Mouse (Mus musculus) forebrain, embryonic 12.5 days (tissue): ENCODE measurements around the gene Olfr58. TPM values are rescaled to one million over a fixed set of nuclear protein-coding genes. Genes with fewer than 3 reads are reported as not detected.
"Not testable (repeated sequence)": the region's sequence is repeated elsewhere in the genome, so short reads cannot be mapped to it uniquely, and the experiment has no call there.

Experiments
- ATAC-seq: fragments of 200-750 bp; cut with Nextera tagmentation; 2 replicates; pipeline ENCODE4 v1.8.0; 2017; ENCODE audit warnings: moderate TSS enrichment; ENCODE audit not compliant: low FRiP score
- H3K27ac ChIP-seq: fragments of 300-500 bp; sonication (generic); 2 replicates; pipeline ENCODE4 v1.5.1; 2016; ENCODE audit warnings: mild to moderate bottlenecking
- H3K27me3 ChIP-seq: fragments of 300-500 bp; sonication (generic); 2 replicates; pipeline ENCODE4 v1.6.1; 2016; ENCODE audit warnings: mild to moderate bottlenecking
- H3K36me3 ChIP-seq: fragments of 300-500 bp; sonication (generic); replicated peaks from 2 replicates; pipeline ENCODE4 v1.6.1; 2016; ENCODE audit warnings: mild to moderate bottlenecking
- H3K4me1 ChIP-seq: fragments of 300-500 bp; sonication (generic); 2 replicates; pipeline ENCODE4 v1.6.1; 2016
- H3K4me2 ChIP-seq: fragments of 300-500 bp; sonication (generic); 2 replicates; pipeline ENCODE4 v1.6.1; 2016; ENCODE audit warnings: mild to moderate bottlenecking, moderate library complexity
- H3K4me3 ChIP-seq: fragments of 300-500 bp; sonication (generic); replicated peaks from 2 replicates; pipeline ENCODE4 v1.5.1; 2016; ENCODE audit warnings: mild to moderate bottlenecking
- H3K9ac ChIP-seq: fragments of 300-500 bp; sonication (generic); 2 replicates; pipeline ENCODE4 v1.6.1; 2016; ENCODE audit warnings: mild to moderate bottlenecking
- H3K9me3 ChIP-seq: fragments of 300-500 bp; sonication (generic); 2 replicates; pipeline ENCODE4 v1.6.1; 2016
- WGBS: fragments of 180-500 bp; shearing (Covaris S2); methylation state at CpG from one replicate; pipeline ENCODE4 v1.1.7; 2016; 5-methylcytosine and 5-hydroxymethylcytosine counted together
- polyA plus RNA-seq: library from polyadenylated mRNA; unstranded; fragments of >200 nt; fragmentation: Nextera tagmentation; extraction: Ambion mirVana; gene quantifications from 2 replicates; pipeline ENCODE4 v1.2.1, GENCODE M21; 2016

Olfr58 gene
- polyA plus RNA-seq = not detected in 2 replicates

- no peak within 1 kb of the TSS for H3K27ac ChIP-seq
These were observed at the start of gene Olfr58 for GRCm38 (mm10) chr9:19779983-19780382. Gene Olfr58, plus strand, starts transcription at chr9:19780283.

DNA sequence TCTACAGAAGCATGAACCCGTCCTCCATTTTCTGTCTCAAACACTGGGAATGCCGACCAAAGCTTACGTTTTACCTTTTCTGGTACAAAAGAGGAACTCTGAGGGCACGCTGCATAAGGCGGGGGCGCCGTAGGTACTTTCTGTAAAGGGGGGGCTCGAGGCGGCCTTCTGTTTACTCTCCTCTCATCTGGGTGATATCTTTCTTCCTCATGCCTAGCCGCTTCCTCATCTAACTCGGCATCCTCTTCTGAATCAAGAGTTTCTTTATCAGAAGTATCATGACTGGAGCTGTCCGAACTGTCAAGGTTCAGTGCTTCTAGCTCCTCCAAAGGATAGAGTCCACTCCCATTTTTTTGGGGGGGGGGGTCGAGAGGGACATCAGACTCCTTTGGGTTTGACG, 10.9 kb upstream of the Olfr58 start:
- no peaks in the 10 kb centered on the region for H3K4me1 ChIP-seq
- no peak overlapping the region for H3K9ac ChIP-seq
- peaks cover 54% of the 10 kb centered on the region for H3K9me3 ChIP-seq
- H3K27me3 ChIP-seq = no peaks in the 10 kb centered on the region
- no peaks in the 10 kb centered on the region for H3K36me3 ChIP-seq
- H3K4me2 ChIP-seq = no peak overlapping the region
- ATAC-seq = no peak
- H3K27ac ChIP-seq = no peak overlapping the region
- H3K4me3 ChIP-seq = no peak overlapping the region
- 86% methylated on average over 14 of the region's 14 CpGs for WGBS

More at GRCm38 (mm10) chr9:19779983-19780382, at the start of gene Olfr58:
- H3K4me1 ChIP-seq = no peaks in the 10 kb centered on the region
- H3K9me3 ChIP-seq = peaks cover 7% of the 10 kb centered on the region; the same call in 1 of the 2 replicates
- no peaks in the 10 kb centered on the region for H3K27me3 ChIP-seq
- H3K36me3 ChIP-seq = no peaks in the 10 kb centered on the region
- H3K4me3 ChIP-seq = no peak within 1 kb of the TSS
- no peak within 1 kb of the TSS for H3K4me2 ChIP-seq
- no peak within 1 kb of the TSS for H3K9ac ChIP-seq
- no peak for ATAC-seq

- Histone ChIP-seq H3K9me3 (peaks cover 49% of the 10 kb centered on the region), H3K36me3 (no peaks in the 10 kb centered on the region), H3K4me2 (no peak overlapping the region), H3K4me1 (no peaks in the 10 kb centered on the region), H3K27me3 (no peaks in the 10 kb centered on the region), H3K27ac (no peak overlapping the region), H3K9ac (no peak overlapping the region), H3K4me3 (no peak overlapping the region)
- ATAC-seq = no peak
- 95% methylated on average over 14 of the region's 14 CpGs for WGBS
These were observed 10.4 kb upstream of the Olfr58 start for GRCm38 (mm10) chr9:19769701-19770100.

- ATAC-seq = no peak
- no peak overlapping the region for H3K4me3 ChIP-seq
- H3K27me3 ChIP-seq = no peaks in the 10 kb centered on the region
- H3K27ac ChIP-seq = no peak overlapping the region
- H3K4me2 ChIP-seq = no peak overlapping the region
- no peaks in the 10 kb centered on the region for H3K36me3 ChIP-seq
- 83% methylated on average over 1 of the region's 1 CpGs for WGBS
- H3K4me1 ChIP-seq = no peaks in the 10 kb centered on the region
- H3K9me3 ChIP-seq = peaks cover 13% of the 10 kb centered on the region
- H3K9ac ChIP-seq = no peak overlapping the region
These were observed 22.9 kb downstream of the Olfr58 start for GRCm38 (mm10) chr9:19803000-19803399.

DNA sequence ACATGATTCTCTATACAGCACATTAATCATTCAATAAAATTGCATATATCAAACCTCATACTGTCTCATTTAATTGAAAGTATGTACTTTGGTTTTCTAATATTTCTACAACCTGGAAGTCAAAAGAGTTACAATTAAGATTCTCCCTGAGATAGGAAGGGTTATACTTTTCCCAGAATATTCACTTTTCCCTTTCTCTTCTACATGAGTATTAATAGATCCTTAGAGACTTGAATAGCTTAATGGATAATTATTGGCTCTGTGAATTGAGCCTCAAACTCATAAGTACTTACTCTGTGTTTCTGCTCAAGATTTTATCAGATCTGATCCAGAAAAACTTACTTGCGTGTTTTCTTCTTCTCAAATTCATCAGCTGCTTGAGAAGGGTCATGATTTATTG, 24.5 kb downstream of the Olfr58 start, which contains the start of gene Olfr859:
TSS of gene Olfr859 (plus strand) at position 301 of the 400 bp plus-strand sequence.
- H3K9ac ChIP-seq, H3K27me3 ChIP-seq, H3K4me3 ChIP-seq, H3K36me3 ChIP-seq, H3K4me1 ChIP-seq, H3K4me2 ChIP-seq, H3K27ac ChIP-seq, ATAC-seq: not testable (repeated sequence)
- H3K9me3 ChIP-seq = peaks cover 13% of the 10 kb centered on the region
- WGBS = 72% methylated on average over 1 of the region's 1 CpGs

Other genes with a start within 250 kb of the Olfr58 start
- gene Olfr853, start 239.2 kb upstream of the Olfr58 start, polyA plus RNA-seq = not detected in 2 replicates
- not detected in 2 replicates for gene Olfr854, start 212.9 kb upstream of the Olfr58 start, polyA plus RNA-seq
- gene Olfr855, start 197.7 kb upstream of the Olfr58 start, polyA plus RNA-seq = not detected in 2 replicates
- gene Zfp317, start 158.2 kb upstream of the Olfr58 start, polyA plus RNA-seq = 47.1 and 49.6 TPM in 2 replicates
- gene Olfr857, start 70.8 kb upstream of the Olfr58 start, polyA plus RNA-seq = not detected in 2 replicates
- not detected in 2 replicates for gene Olfr859, start 24.6 kb downstream of the Olfr58 start, polyA plus RNA-seq
- not detected in 2 replicates for gene Olfr860, start 69.5 kb downstream of the Olfr58 start, polyA plus RNA-seq
- not detected in 2 replicates for gene Olfr862, start 107.7 kb downstream of the Olfr58 start, polyA plus RNA-seq
- 0.23 and 0.27 TPM in 2 replicates for gene Olfr77, start 136.6 kb downstream of the Olfr58 start, polyA plus RNA-seq
- not detected in 2 replicates for gene Olfr866, start 247.8 kb downstream of the Olfr58 start, polyA plus RNA-seq